Mouse (Mus musculus): ENCODE measurements around the gene Wap. TPM values are rescaled to one million over a fixed set of nuclear protein-coding genes. Genes with fewer than 3 reads are reported as not detected.

Gene Wap
- polyA plus RNA-seq (2014; fragmentation: Illumina TruSeq; extraction: RNeasy Lipid Tissue Mini Kit (QIAGEN cat#74804); ENCODE audit: low read depth, low replicate concordance), result not detected

GRCm38 (mm10) chr11:6638537-6638936, at the start of gene Wap:
Wap (minus strand) TSS chr11:6638637.

GRCm38 (mm10) chr11:6658271-6658670, 19.8 kb upstream of the Wap start, which contains the start of gene Ramp3:
Ramp3 (plus strand) TSS chr11:6658521.

DNA sequence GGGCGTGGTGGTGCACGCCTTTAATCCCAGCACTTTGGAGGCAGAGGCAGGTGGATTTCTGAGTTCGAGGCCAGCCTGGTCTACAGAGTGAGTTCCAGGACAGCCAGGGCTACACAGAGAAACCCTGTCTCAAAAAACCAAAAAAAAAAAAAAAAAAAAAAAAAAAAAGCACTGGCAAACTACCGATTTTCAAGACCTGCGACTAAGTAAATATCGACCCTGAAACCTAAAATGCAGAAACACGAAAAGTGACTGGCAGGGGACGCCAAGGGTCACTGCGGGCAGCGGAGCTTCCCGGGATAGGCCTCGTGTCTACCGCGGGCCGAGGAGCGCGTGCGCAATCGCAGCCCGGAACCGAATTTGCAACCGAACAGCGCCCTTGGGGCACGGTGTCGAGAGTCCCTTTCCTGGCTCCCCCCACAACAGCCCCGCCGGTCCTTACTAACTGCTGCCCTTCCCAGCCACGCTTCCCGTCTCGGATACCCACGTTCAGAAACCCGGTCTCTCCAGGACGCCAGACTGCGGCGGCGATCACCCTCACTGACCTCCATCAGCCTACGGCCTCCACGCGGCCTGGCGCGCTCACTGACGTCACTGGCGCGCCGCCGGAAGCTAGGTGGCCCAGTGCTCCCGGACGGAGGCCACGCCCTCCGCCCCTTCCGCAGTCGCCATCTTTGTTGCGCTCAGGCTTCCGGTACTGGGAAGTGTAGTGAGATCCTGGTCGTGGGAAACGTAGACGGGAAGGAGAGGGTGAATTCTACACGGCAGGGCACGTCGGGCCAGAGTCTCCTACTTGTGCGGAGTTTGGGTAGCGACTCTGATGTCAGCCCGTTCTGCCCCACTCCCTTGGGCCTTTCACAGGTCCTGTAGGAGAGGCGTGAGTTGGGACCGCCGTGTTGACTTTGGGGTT, 12.7 kb downstream of the Wap start, which contains the start of gene Tbrg4:
Gene Tbrg4 (minus strand): TSS at position 590 of the 910 bp plus-strand sequence.

DNA sequence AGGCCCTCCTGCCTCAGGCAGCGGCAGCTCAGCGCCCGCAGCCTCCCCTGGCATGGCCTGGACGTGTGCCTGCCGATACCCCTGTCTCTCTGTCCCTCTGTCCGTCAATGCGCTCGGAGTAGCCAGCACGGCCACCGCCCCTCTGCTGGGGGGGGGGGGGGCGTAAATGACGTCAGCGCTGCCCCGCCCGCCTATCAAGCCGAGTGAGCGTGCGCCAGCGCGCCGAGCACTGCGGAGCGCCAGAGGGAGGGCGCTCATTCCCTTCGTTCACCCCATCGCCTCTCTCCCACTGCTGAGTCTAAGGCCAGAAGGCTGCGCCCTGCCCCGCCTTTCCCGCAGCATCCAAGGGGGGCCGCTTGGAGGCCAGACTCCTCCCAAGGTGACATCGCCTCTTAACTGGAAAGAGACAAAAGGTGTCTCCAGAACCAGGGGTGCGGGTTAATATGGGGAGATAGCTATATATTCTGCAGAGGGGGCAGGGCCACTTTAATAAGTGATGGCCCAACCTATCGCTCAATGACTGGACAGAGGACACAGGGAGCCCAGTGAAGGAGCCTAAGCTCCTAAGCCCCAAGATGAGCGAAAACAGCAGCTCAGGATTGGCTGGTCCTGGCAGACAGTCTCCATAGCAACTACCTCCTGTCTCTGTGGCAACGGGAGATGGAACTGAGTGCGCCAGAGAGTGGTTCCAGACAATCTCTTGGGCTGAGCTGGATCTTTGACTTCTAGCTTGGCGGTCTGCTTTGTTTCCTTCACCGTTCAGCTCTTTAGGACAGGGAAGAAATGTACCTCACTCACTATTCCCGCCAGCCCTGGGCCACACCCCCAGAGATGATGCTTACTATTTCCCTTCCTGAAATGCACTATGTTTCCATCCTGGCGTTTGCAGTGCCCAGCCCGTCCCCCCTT, 32.7 kb downstream of the Wap start, which contains the start of gene Nacad:
Gene Nacad (minus strand): TSS at position 563 of the 909 bp plus-strand sequence.

Other genes with a start within 250 kb of the Wap start
- gene Zmiz2, start 249.6 kb downstream of the Wap start, polyA plus RNA-seq (2014; fragmentation: Illumina TruSeq; extraction: RNeasy Lipid Tissue Mini Kit (QIAGEN cat#74804); ENCODE audit: low read depth, low replicate concordance), result 34.9 TPM
- gene Ppia, start 223.2 kb downstream of the Wap start, polyA plus RNA-seq (2014; fragmentation: Illumina TruSeq; extraction: RNeasy Lipid Tissue Mini Kit (QIAGEN cat#74804); ENCODE audit: low read depth, low replicate concordance), result 599 TPM
- 94.5 TPM for gene H2afv, start 194.2 kb downstream of the Wap start, polyA plus RNA-seq (2014; fragmentation: Illumina TruSeq; extraction: RNeasy Lipid Tissue Mini Kit (QIAGEN cat#74804); ENCODE audit: low read depth, low replicate concordance)
- gene Purb, start 162.7 kb downstream of the Wap start, polyA plus RNA-seq (2014; fragmentation: Illumina TruSeq; extraction: RNeasy Lipid Tissue Mini Kit (QIAGEN cat#74804); ENCODE audit: low read depth, low replicate concordance), result 20.1 TPM
- 2.1 TPM for gene Myo1g, start 117.7 kb downstream of the Wap start, polyA plus RNA-seq (2014; fragmentation: Illumina TruSeq; extraction: RNeasy Lipid Tissue Mini Kit (QIAGEN cat#74804); ENCODE audit: low read depth, low replicate concordance)
- gene Ccm2, start 91.8 kb downstream of the Wap start, polyA plus RNA-seq (2014; fragmentation: Illumina TruSeq; extraction: RNeasy Lipid Tissue Mini Kit (QIAGEN cat#74804); ENCODE audit: low read depth, low replicate concordance), result 25.9 TPM
- gene Nacad, start 32.6 kb downstream of the Wap start, polyA plus RNA-seq (2014; fragmentation: Illumina TruSeq; extraction: RNeasy Lipid Tissue Mini Kit (QIAGEN cat#74804); ENCODE audit: low read depth, low replicate concordance), result 2.8 TPM
- gene Tbrg4, start 12.6 kb downstream of the Wap start, polyA plus RNA-seq (2014; fragmentation: Illumina TruSeq; extraction: RNeasy Lipid Tissue Mini Kit (QIAGEN cat#74804); ENCODE audit: low read depth, low replicate concordance), result 65.9 TPM
- 5.7 TPM for gene Ramp3, start 19.9 kb upstream of the Wap start, polyA plus RNA-seq (2014; fragmentation: Illumina TruSeq; extraction: RNeasy Lipid Tissue Mini Kit (QIAGEN cat#74804); ENCODE audit: low read depth, low replicate concordance)
- gene Gm11983, start 199.0 kb upstream of the Wap start, polyA plus RNA-seq (2014; fragmentation: Illumina TruSeq; extraction: RNeasy Lipid Tissue Mini Kit (QIAGEN cat#74804); ENCODE audit: low read depth, low replicate concordance), result not detected